Mouse (Mus musculus) bone marrow, adult 2 months (tissue): ENCODE measurements around the gene Arhgdig. TPM values are rescaled to one million over a fixed set of nuclear protein-coding genes. Genes with fewer than 3 reads are reported as not detected.
"Not testable (repeated sequence)": the region's sequence is repeated elsewhere in the genome, so short reads cannot be mapped to it uniquely, and the experiment has no call there.

Experiments used
- H3K27ac ChIP-seq: fragments of 200-500 bp; 2 replicates; pipeline ENCODE4 v1.5.1; 2012; ENCODE audit warnings: low read depth, mild to moderate bottlenecking, control low read depth, inconsistent platforms, low read length; ENCODE audit not compliant: control insufficient read depth, poor library complexity, insufficient read depth
- H3K4me1 ChIP-seq: fragments of 200-500 bp; 2 replicates; pipeline ENCODE4 v1.6.1; 2011; ENCODE audit warnings: low read length; ENCODE audit not compliant: control insufficient read depth, insufficient read depth
- H3K4me3 ChIP-seq: fragments of 200-500 bp; replicated peaks from 2 replicates; pipeline ENCODE3; 2011; ENCODE audit warnings: mild to moderate bottlenecking, low read depth, low read length, control low read depth; ENCODE audit not compliant: control insufficient read depth
- CTCF ChIP-seq: fragments of 200-500 bp; IDR thresholded peaks from 2 replicates; pipeline ENCODE4 v1.5.1; 2011; ENCODE audit warnings: low read length, control low read depth; ENCODE audit not compliant: control insufficient read depth, insufficient read depth
- POLR2A ChIP-seq: fragments of 200-500 bp; IDR thresholded peaks from 2 replicates; pipeline ENCODE4 v1.6.1; 2011; ENCODE audit warnings: low read depth, mild to moderate bottlenecking, control low read depth, low read length, borderline replicate concordance; ENCODE audit not compliant: control insufficient read depth
- WGBS: fragments of 180-500 bp; shearing (Covaris S2); methylation state at CpG from one replicate; pipeline ENCODE4 v1.1.7; 2018; 5-methylcytosine and 5-hydroxymethylcytosine counted together
- polyA plus RNA-seq: library from polyadenylated mRNA; stranded (reverse); fragments of >200 nt; gene quantifications from 2 replicates; pipeline ENCODE4 v1.2.4, GENCODE M21; 2011; ENCODE audit warnings: low replicate concordance; ENCODE audit not compliant: missing spikeins, insufficient read depth, insufficient read length

Arhgdig gene
- polyA plus RNA-seq, 1 experiment = not detected

GRCm38 (mm10) chr17:26200831-26201705 is 6.5 kb downstream of the Arhgdig start:
- 2% methylated on average over 92 of the region's 92 CpGs for WGBS
- Histone ChIP-seq H3K4me3 (no peak overlapping the region), H3K27ac (no peak overlapping the region), H3K4me1 (no peaks in the 10 kb centered on the region; the same call in 1 of the 2 replicates)
- no peak for TF ChIP-seq POLR2A
- no peak for TF ChIP-seq CTCF

GRCm38 (mm10) chr17:26198892-26199291 is 8.7 kb downstream of the Arhgdig start, which contains the start of gene Pdia2:
Gene Pdia2 (minus strand): TSS chr17:26199087.
- Histone ChIP-seq H3K4me3 (no peak within 1 kb of the TSS), H3K27ac (no peak within 1 kb of the TSS)

GRCm38 (mm10) chr17:26192481-26193190 is 14.9 kb downstream of the Arhgdig start:
- Histone ChIP-seq H3K27ac (no peak overlapping the region), H3K4me3 (no peak overlapping the region), H3K4me1 (no peaks in the 10 kb centered on the region; the same call in 1 of the 2 replicates)
- 91% methylated on average over 15 of the region's 15 CpGs for WGBS
- no peak for TF ChIP-seq POLR2A

More at GRCm38 (mm10) chr17:26198892-26199291, 8.7 kb downstream of the Arhgdig start, which contains the start of gene Pdia2:
- WGBS = 44% methylated on average over 4 of the region's 4 CpGs
- no peaks in the 10 kb centered on the region; the same call in 1 of the 2 replicates for H3K4me1 ChIP-seq
- TF ChIP-seq CTCF = no peak
- no peak for TF ChIP-seq POLR2A

- H3K4me3 ChIP-seq, H3K27ac ChIP-seq, H3K4me1 ChIP-seq: not testable (repeated sequence)
- WGBS = 83% methylated on average over 7 of the region's 7 CpGs
These were observed 16.1 kb downstream of the Arhgdig start for GRCm38 (mm10) chr17:26191486-26191885.

- H3K4me1 ChIP-seq = no peaks in the 10 kb centered on the region
- 87% methylated on average over 11 of the region's 11 CpGs for WGBS
- no peak for TF ChIP-seq POLR2A
These were observed 19.3 kb downstream of the Arhgdig start for GRCm38 (mm10) chr17:26188091-26188805.

DNA sequence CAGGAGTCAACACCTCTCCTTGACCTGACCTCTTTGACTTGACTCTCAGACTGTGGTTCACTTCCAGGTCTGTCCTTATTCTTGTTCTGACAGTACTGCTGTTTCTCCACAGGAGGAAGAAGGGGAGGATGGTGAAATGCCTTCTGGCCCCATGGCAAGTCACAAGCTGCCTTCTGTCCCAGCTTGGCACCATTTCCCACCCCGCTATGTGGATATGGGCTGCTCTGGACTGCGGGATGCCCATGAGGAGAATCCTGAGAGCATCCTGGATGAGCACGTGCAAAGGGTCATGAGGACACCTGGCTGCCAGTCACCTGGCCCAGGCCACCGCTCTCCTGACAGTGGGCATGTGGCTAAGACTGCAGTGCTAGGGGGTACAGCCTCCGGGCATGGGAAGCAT is 20.0 kb downstream of the Arhgdig start:
- Histone ChIP-seq H3K4me3 (no peak overlapping the region), H3K27ac (no peak overlapping the region; the same call in 1 of the 2 replicates), H3K4me1 (no peaks in the 10 kb centered on the region)
- 91% methylated on average over 5 of the region's 5 CpGs for WGBS
- TF ChIP-seq CTCF = no peak
- TF ChIP-seq POLR2A = no peak

More at GRCm38 (mm10) chr17:26188091-26188805, 19.3 kb downstream of the Arhgdig start:
- Histone ChIP-seq H3K4me3 (no peak overlapping the region), H3K27ac (no peak overlapping the region; the same call in 1 of the 2 replicates)

DNA sequence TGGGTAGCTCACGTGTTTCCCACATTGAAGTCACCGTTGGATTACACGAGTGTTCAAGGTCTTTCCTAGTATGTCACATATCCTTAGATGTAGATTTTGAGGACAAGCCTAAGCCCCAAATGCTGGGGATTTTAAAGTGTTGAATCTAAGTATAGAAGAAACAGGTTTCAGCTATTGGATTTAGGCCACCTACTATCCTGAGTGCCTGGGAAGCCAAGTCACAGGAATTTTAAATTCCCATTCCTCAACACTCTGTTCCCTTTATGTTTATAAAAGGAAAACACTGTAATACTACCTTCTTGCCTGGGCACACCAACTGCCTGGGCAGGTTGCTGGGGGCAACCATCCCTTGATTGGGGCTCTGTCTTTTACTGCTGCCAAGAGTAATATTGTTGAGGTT is 26.4 kb downstream of the Arhgdig start:
- H3K27ac ChIP-seq = no peak overlapping the region
- WGBS = 80% methylated on average over 3 of the region's 3 CpGs
- H3K4me3 ChIP-seq = no peak overlapping the region
- no peak for TF ChIP-seq POLR2A
- TF ChIP-seq CTCF = no peak
- H3K4me1 ChIP-seq = no peaks in the 10 kb centered on the region

- H3K4me3 ChIP-seq = no peak overlapping the region
- H3K4me1 ChIP-seq = no peaks in the 10 kb centered on the region
- TF ChIP-seq POLR2A (no peak), CTCF (no peak)
- no peak overlapping the region for H3K27ac ChIP-seq
These were observed 29.0 kb downstream of the Arhgdig start for GRCm38 (mm10) chr17:26178611-26179010.

DNA sequence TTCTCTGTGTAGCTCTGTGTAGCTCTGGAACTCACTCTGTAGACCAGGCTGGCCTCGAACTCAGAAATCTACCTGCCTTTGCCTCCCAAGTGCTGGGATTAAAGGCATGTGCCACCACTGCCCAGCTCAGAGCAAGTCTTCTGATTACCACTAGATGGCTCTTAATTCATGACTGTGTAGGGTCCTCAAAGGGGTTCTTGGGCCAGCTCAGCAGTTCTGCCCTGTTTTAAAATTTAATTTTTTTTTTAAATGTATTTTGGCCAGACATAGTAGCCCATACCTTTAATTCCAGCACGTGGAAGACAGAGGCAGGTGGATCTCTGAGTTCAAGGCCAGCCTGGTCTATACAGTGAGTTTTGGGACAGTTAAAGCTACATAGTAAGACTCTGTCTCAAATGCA is 32.3 kb downstream of the Arhgdig start:
- H3K4me1 ChIP-seq, H3K27ac ChIP-seq, H3K4me3 ChIP-seq: not testable (repeated sequence)
- WGBS = 78% methylated on average over 2 of the region's 2 CpGs
